Mouse (Mus musculus): ENCODE results near the gene Apoa2. TPM values are rescaled to one million over a fixed set of nuclear protein-coding genes. Genes with fewer than 3 reads are reported as not detected.

Apoa2 gene
- polyA plus RNA-seq, 1 experiment = not detected

- Histone ChIP-seq H3K79me3 (ENCODE audit: low read depth) (no peaks in the 10 kb centered on the region), H3ac (ENCODE audit: control insufficient read depth, insufficient read length, low read depth) (no peak overlapping the region), H3K79me2 (ENCODE audit: control insufficient read depth, insufficient read depth) (no peaks in the 10 kb centered on the region), H3K27me3 (ENCODE audit: control insufficient read depth, insufficient read depth, insufficient read length) (no peaks in the 10 kb centered on the region), H3K4me3 (ENCODE audit: insufficient read depth, poor library complexity, severe bottlenecking) (no peak overlapping the region), H3K36me3 (ENCODE audit: control insufficient read depth, insufficient read depth) (peaks cover 9% of the 10 kb centered on the region)
- no peak for TF ChIP-seq MAX (IDR thresholded peaks at IDR 0.05)
- peak; percentile 39 for TF ChIP-seq CTCF (IDR thresholded peaks at IDR 0.05; ENCODE audit: control insufficient read depth, insufficient read depth, insufficient read length)
Measured at GRCm38 (mm10) chr1:171256937-171257548, 32.2 kb downstream of the Apoa2 start.

GRCm38 (mm10) chr1:171257781-171258180, 32.9 kb downstream of the Apoa2 start:
- Histone ChIP-seq H3K79me3 (ENCODE audit: low read depth) (no peaks in the 10 kb centered on the region), H3K79me2 (ENCODE audit: control insufficient read depth, insufficient read depth) (no peaks in the 10 kb centered on the region), H3K36me3 (ENCODE audit: control insufficient read depth, insufficient read depth) (peaks cover 9% of the 10 kb centered on the region), H3ac (ENCODE audit: control insufficient read depth, insufficient read length, low read depth) (no peak overlapping the region), H3K27me3 (ENCODE audit: control insufficient read depth, insufficient read depth, insufficient read length) (no peaks in the 10 kb centered on the region), H3K4me3 (ENCODE audit: insufficient read depth, poor library complexity, severe bottlenecking) (no peak overlapping the region)
- TF ChIP-seq MAX (IDR thresholded peaks at IDR 0.05) = no peak

- Histone ChIP-seq H3K36me3 (ENCODE audit: control insufficient read depth, insufficient read depth) (peaks cover 7% of the 10 kb centered on the region), H3K4me3 (ENCODE audit: insufficient read depth, poor library complexity, severe bottlenecking) (no peak overlapping the region), H3K79me2 (ENCODE audit: control insufficient read depth, insufficient read depth) (no peaks in the 10 kb centered on the region), H3K27me3 (ENCODE audit: control insufficient read depth, insufficient read depth, insufficient read length) (no peaks in the 10 kb centered on the region), H3K79me3 (ENCODE audit: low read depth) (no peaks in the 10 kb centered on the region), H3ac (ENCODE audit: control insufficient read depth, insufficient read length, low read depth) (no peak overlapping the region)
- TF ChIP-seq MYOD1 (IDR thresholded peaks at IDR 0.05; ENCODE audit: control insufficient read depth, insufficient read length, low read depth) (no peak), MYOG (IDR thresholded peaks at IDR 0.05; ENCODE audit: control insufficient read depth, extremely low read depth, insufficient read length) (no peak), USF1 (IDR thresholded peaks at IDR 0.05; ENCODE audit: low read depth) (no peak)
Measured at GRCm38 (mm10) chr1:171258921-171259320, 34.1 kb downstream of the Apoa2 start.

DNA sequence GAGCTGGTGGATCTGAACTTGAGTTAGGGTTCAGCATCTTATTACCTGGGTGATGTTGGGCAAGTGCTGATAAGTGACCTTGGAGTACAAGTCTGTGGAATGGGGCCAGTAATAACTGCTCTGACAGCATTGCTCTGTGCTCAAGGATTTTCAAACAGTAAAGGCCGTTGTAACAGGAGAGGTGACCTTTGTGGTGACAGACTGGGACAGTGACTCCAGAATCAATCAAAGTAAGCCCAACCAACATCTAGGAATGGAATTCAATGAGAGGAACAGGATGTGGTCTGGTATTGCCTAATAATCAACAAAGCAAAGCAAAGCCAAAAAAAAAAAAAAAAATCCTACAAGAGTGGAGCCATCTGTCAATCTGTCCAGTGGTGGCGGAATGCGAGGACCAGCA, 35.5 kb downstream of the Apoa2 start:
- no peak overlapping the region for H3ac ChIP-seq (ENCODE audit: control insufficient read depth, insufficient read length, low read depth)
- H3K27me3 ChIP-seq (ENCODE audit: control insufficient read depth, insufficient read depth, insufficient read length) = no peaks in the 10 kb centered on the region
- no peaks in the 10 kb centered on the region for H3K79me3 ChIP-seq (ENCODE audit: low read depth)
- H3K4me3 ChIP-seq (ENCODE audit: insufficient read depth, poor library complexity, severe bottlenecking) = no peak overlapping the region
- H3K36me3 ChIP-seq (ENCODE audit: control insufficient read depth, insufficient read depth) = peaks cover 4% of the 10 kb centered on the region
- H3K79me2 ChIP-seq (ENCODE audit: control insufficient read depth, insufficient read depth) = no peaks in the 10 kb centered on the region
- TF ChIP-seq FOSL1 (IDR thresholded peaks at IDR 0.05; ENCODE audit: insufficient read depth, low read length, poor library complexity, severe bottlenecking) (no peak), CEBPB (IDR thresholded peaks at IDR 0.05; ENCODE audit: low read depth) (no peak), MYOD1 (IDR thresholded peaks at IDR 0.05; ENCODE audit: control insufficient read depth, insufficient read length, low read depth) (no peak), MYOG (IDR thresholded peaks at IDR 0.05; ENCODE audit: control insufficient read depth, extremely low read depth, insufficient read length) (no peak), MAX (IDR thresholded peaks at IDR 0.05) (no peak), USF1 (IDR thresholded peaks at IDR 0.05; ENCODE audit: low read depth) (no peak), CTCF (IDR thresholded peaks at IDR 0.05; ENCODE audit: control insufficient read depth, insufficient read depth, insufficient read length) (no peak)

- peak overlapping the region; percentile 11 for H3K4me3 ChIP-seq (ENCODE audit: insufficient read depth, poor library complexity, severe bottlenecking)
- H3K36me3 ChIP-seq (ENCODE audit: control insufficient read depth, insufficient read depth) = peaks cover 4% of the 10 kb centered on the region
- no peaks in the 10 kb centered on the region for H3K27me3 ChIP-seq (ENCODE audit: control insufficient read depth, insufficient read depth, insufficient read length)
- no peak for TF ChIP-seq CEBPB (IDR thresholded peaks at IDR 0.05; ENCODE audit: low read depth)
- TF ChIP-seq FOSL1 (IDR thresholded peaks at IDR 0.05; ENCODE audit: insufficient read depth, low read length, poor library complexity, severe bottlenecking) = no peak
- no peak for TF ChIP-seq MAX (IDR thresholded peaks at IDR 0.05)
- TF ChIP-seq CTCF (IDR thresholded peaks at IDR 0.05; ENCODE audit: control insufficient read depth, insufficient read depth, insufficient read length) = no peak
- no peak for TF ChIP-seq USF1 (IDR thresholded peaks at IDR 0.05; ENCODE audit: low read depth)
- no peak for TF ChIP-seq MYOD1 (IDR thresholded peaks at IDR 0.05; ENCODE audit: control insufficient read depth, insufficient read length, low read depth)
- TF ChIP-seq MYOG (IDR thresholded peaks at IDR 0.05; ENCODE audit: control insufficient read depth, extremely low read depth, insufficient read length) = no peak
- peak overlapping the region; percentile 51 for H3ac ChIP-seq (ENCODE audit: control insufficient read depth, insufficient read length, low read depth)
- H3K79me2 ChIP-seq (ENCODE audit: control insufficient read depth, insufficient read depth) = no peaks in the 10 kb centered on the region
- H3K79me3 ChIP-seq (ENCODE audit: low read depth) = no peaks in the 10 kb centered on the region
Measured at GRCm38 (mm10) chr1:171262594-171263130, 37.8 kb downstream of the Apoa2 start.

- Histone ChIP-seq H3K4me3 (ENCODE audit: insufficient read depth, poor library complexity, severe bottlenecking) (no peak overlapping the region), H3K79me2 (ENCODE audit: control insufficient read depth, insufficient read depth) (no peaks in the 10 kb centered on the region), H3ac (ENCODE audit: control insufficient read depth, insufficient read length, low read depth) (no peak overlapping the region), H3K36me3 (ENCODE audit: control insufficient read depth, insufficient read depth) (peaks cover 4% of the 10 kb centered on the region), H3K27me3 (ENCODE audit: control insufficient read depth, insufficient read depth, insufficient read length) (no peaks in the 10 kb centered on the region), H3K79me3 (ENCODE audit: low read depth) (no peaks in the 10 kb centered on the region)
- no peak for TF ChIP-seq USF1 (IDR thresholded peaks at IDR 0.05; ENCODE audit: low read depth)
- no peak for TF ChIP-seq MYOD1 (IDR thresholded peaks at IDR 0.05; ENCODE audit: control insufficient read depth, insufficient read length, low read depth)
- TF ChIP-seq CTCF (IDR thresholded peaks at IDR 0.05; ENCODE audit: control insufficient read depth, insufficient read depth, insufficient read length) = no peak
- no peak for TF ChIP-seq MYOG (IDR thresholded peaks at IDR 0.05; ENCODE audit: control insufficient read depth, extremely low read depth, insufficient read length)
Measured at GRCm38 (mm10) chr1:171263185-171263611, 38.3 kb downstream of the Apoa2 start.
